Mouse (Mus musculus) liver, adult (tissue): Measurements from ENCODE around the gene Nup98.

Experiments
- GATA4 ChIP-seq: IDR thresholded peaks from 2 replicates; pipeline ENCODE4 v1.6.1; 2014; ENCODE audit warnings: mild to moderate bottlenecking, low read length; ENCODE audit not compliant: insufficient replicate concordance

The Nup98 gene

DNA sequence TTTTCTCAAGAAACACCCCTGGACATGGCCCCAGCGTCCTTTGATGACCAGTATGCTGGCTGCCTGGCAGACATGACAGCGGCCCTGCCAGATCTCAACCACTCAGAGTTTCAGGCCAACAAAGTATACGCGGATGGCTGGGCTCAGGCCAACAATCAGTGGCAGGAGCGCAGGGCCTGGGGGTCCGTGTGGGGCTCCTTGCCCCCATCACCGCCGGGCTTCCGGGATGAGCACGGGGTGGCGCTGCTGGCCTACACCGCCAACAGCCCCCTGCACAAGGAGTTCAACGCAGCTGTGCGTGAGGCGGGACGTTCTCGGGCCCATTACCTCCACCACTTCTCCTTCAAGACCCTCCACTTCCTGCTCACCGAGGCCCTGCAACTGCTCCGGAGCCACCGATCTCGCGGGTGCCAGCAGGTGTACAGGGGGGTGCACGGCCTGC lies 103.3 kb downstream of the Nup98 start:
- TF ChIP-seq GATA4, result no peak

DNA sequence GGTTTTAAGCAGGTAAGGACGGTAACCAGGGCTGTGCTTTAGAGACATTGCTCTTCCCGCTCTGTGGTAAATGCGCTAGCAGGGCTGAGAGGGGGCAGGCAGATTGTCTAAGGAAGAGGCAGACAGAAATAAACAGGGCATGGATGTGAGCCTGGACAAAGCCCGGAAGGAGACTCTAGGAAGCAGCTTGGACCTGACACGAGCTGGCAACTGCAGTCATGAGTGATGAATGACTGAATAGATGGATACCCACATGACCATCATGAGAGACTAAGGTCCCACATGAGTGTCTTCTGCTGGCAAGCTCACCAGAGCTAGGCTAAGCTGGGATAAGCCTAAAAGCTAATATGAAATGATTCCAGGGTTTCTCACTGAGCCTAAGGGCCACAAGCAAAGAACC lies 105.8 kb downstream of the Nup98 start:
- no peak for TF ChIP-seq GATA4

DNA sequence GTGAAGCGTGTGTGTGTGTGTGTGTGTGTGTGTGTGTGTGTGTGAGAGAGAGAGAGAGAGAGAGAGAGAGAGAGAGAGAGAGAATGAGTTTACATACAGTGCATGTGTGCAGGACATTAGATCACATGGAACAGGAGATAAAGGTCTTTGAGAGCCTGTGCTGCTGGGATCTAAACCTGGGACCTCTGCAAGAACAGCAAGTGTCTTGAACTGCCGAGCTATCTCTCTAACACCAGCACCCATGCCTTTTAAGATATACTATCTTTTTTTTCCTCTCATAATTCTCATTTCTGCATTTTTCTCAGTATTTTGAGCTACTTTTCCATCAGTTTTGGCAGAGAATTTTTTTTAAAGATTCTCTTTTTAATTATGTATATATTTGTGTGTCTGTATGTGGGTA lies 106.4 kb downstream of the Nup98 start:
- TF ChIP-seq GATA4, result no peak

DNA sequence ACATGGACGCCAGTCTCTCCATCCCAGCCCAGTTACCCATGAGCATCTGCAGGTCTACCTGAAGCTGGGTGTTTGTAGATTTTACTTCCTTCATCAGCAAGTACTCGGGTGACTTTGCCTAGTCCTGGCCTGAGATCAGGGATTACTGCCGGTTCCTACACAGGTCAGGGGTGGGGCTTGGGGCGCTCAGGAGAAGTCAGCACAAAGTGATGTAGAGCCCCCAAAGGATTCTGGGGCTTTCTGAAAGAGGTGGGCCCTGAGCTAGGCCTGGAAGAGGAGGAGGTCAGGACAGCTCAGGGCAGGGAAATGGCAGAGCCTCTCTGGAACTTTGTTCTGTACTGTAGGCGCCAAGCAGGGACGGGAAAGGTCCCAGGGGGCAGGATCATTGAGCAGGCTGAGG lies 107.3 kb downstream of the Nup98 start:
- no peak for TF ChIP-seq GATA4

DNA sequence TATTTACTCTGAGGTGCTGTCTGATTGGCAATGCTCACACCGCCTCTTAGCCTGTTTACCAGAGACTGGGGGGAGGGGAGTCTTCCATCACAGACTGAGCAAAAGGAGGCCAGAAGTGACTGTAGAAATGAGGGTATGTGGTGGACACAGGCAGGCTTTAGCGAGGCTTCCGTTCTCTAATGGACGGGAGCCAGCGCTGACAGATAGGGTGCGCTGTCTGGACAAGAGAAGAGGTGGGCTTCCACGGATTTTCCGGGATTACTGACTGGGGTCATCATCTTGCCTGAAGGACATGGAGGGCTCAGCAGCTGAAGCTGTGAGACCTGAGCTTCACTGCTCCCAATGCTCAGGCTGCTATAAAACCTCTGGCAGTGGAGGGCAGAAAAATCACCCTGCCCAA lies 107.7 kb downstream of the Nup98 start:
- TF ChIP-seq GATA4, result no peak

DNA sequence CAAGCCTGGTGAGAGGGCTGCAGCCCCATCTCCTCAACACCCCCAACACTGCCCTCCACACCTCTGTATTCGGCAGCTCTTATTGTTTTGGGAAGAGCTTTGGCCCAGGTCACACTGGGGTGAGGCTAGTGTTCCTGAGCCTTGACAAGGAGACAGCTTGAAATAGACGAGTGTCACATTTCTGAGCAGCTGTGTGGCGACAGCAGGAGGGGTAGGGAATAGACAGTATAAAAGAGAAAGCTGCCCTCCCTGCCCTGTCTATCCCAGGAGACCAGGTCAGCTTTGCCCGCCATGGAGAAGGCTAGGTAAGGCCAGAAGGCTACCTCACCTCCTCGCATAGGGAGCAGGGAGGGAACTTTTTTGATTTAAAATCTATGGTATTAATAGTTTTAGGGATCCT lies 108.5 kb downstream of the Nup98 start, which contains the start of gene Art1:
Gene Art1 (plus strand): TSS at position 257 of the 400 bp plus-strand sequence.
- TF ChIP-seq GATA4, result no peak

DNA sequence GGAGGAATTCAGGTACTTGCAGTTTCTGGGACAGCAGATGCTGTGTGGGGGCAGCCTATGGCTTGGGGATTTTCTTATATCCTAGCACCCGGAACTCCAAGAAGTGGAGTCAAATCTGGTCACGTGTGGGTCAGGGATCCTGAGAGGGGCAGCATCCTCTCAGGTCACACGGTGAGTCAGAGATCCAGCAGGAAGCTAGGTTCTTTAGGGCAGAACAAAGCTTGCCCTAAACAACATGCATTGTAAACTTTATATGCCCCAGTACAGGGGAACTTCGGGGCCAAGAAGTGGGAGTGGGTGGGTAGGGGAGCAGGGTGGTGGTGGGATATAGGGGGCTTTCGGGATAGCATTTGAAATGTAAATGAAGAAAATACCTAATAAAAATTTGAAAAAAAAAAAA lies 109.1 kb downstream of the Nup98 start:
- no peak for TF ChIP-seq GATA4

DNA sequence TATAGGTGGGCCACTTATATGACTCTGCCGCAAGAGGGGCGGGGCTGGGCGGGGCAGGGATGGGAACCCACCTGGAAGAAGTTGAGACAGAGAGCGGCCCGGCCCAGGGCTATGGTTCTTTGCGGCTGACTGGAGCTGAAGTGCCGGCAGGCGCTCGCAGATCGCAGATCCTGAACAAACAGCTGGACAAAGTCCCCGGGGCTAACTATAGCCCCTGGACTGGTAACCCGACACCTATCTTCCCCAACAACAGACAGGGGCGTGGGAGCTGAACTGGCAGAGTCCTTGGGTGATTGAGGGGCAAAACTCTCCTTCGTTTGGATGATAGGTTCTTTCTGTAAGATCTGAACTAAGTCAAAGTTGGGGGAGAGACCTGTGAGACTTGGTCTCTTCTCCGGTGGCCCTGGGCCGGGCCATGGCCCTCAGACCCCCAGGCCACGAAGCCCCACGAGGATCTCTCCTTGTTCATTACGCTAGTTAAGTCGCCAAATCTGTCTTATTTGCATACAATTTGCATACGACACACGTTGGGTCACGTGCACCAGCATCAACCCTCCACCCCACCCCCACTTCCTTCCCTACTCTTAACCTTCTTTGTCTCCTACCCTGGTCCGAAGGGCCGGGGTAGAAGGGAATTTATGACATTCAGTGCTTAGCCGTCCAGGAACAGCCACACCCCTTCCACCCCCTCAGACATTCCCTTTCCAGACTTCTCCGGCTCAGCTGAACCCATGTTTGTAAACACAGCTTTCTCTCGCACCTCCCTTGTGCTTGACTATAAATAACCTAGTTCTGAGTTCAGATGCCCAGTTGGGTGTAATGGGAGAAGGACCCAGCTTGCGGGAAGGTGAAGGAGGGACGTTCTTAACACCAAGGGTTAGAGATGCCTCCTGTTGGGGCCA lies 110.0 kb downstream of the Nup98 start:
- no peak for TF ChIP-seq GATA4

DNA sequence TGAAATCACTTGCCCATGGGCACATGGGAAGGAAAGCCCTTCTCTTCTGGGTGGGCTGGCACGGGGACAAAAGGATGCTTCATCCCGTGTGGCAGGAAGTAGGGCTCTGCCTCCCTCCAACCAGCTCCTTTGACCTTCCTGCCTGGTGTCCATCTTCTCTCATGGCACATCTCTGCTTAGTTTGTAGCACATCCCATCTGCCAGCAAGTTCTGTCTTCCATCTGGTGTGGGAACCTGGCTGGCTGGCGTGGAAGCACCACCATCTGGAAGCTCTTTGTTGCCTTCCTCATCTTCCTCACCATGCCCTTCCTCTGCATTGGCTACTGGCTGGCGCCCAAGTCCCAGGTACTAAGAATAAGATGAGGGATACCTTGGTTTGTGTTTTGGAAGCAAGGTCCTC lies 122.6 kb downstream of the Nup98 start:
- no peak for TF ChIP-seq GATA4

DNA sequence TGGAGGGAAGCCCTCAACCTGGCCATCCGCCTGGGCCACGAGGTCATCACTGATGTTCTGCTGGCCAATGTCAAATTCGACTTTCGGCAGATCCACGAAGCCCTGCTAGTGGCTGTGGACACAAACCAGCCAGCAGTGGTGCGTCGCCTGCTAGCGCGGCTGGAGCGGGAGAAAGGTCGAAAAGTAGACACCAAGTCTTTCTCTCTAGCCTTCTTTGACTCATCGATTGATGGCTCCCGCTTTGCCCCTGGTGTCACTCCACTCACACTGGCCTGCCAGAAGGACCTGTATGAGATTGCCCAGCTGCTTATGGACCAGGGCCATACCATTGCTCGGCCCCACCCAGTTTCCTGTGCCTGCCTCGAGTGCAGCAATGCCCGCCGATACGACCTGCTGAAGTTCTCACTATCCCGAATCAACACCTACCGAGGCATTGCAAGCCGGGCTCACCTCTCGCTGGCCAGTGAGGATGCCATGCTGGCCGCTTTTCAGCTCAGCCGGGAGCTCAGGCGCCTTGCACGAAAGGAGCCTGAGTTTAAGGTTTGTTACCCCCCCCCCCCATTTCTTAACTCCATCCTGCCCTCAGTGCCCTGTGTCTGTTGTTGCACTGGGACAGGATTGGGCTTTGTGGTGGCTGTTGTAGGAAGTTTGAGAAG lies 125.8 kb downstream of the Nup98 start:
- no peak for TF ChIP-seq GATA4

DNA sequence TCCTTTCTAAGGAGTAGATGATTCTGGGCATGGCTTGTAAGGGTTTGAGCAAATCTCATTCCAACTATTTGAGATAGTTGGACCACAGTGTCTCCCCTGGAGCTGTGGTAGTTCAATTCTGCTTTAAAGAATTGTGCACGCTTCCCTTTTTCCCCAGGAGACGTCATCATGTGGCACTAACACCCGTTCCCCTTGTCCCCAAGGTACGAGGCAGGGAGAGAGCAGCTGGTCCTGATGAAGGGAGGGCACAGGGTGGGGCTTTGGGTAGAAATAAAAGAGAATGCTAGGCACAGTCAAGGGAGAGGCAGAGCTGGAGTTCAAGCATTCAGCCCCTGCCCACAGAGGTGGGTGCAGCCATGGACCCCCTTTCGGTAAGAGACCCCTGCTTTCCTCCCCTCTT lies 127.2 kb downstream of the Nup98 start, which contains the start of gene Trpc2:
Gene Trpc2 (plus strand): TSS at position 301 of the 400 bp plus-strand sequence.
- no peak for TF ChIP-seq GATA4

DNA sequence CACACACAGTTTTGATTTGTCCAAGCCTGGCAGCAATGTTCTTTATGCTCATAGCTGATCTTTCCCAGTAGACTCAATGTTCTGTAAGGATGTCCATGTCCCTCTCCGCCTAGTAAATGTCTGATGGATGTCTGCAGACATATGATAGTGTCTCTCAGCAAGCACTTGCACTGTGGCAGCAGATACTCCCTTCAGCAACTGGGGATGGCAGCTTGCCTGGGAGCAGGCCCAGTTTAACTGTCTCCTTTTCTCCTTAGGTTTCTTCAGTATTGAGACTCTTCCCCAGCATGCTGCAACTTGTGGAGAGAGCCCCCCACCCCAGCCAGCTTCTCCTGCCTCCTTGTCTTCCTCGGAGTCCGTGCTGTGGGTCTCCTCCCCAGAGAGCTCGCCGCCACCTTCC lies 128.2 kb downstream of the Nup98 start:
- no peak for TF ChIP-seq GATA4

DNA sequence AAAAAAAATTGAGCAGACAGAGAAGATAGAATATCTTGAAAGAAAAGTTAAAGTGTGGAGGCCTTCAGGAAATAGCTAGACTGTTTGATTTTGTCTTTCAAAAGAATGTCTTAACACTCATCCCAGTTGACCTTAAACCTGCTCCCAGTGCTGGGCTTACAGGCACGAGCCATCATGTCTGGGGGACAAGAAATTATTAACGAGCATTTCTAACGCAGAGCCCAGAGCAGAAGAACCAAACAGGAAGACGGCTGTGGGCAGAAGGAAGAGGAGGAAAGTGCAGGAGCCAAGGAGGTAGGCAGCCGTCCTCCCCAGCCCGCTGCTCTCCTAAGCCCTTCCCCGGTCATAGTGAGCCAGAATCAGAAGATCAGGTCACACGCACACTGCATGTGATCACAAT lies 129.7 kb downstream of the Nup98 start:
- no peak for TF ChIP-seq GATA4

DNA sequence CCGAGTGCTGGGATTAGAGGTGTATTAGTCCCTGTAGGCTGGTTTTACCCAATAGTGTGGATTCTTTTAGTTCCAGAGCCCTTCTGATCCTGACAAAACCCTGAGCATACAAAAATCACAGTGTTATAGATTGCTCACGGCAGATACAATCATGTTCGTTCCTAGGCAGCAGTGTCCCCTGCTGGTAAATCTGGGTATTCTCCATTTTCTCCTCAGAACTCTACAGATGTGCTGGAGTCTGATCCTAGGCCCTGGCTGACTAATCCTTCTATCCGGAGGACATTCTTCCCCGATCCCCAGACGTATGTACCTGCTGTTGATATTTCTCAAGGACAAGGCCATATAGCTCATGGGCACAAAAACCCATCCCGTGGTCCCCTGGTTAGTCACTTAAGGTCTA lies 131.5 kb downstream of the Nup98 start:
- TF ChIP-seq GATA4, result no peak

DNA sequence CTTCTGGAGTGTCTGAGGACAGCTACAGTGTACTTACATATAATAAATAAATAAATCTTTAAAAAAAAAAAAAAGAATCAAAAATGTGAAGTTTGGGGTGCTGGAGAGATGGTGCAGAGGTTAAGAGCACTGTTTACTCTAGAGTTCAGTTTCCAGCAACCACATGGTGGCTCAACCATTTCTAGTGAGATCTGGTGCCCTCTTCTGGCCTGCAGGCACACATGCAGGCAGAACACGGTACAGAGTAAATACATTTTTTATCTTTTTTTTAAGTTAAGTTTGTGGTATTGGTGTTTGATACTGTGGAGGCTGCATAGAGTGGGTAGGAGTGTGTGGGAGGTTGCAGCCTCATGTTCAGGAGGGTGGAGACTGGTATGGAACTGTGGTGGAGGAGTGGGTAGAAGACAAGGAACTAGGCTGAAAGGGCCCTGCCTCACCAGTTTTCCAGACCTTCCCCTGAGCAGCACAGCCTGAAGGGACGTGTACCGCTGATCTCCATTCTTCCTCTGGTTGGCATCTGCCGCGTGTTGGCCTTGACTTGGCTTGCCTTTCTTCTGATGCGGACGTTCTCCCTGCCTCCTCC lies 133.2 kb downstream of the Nup98 start:
- no peak for TF ChIP-seq GATA4
